Mouse (Mus musculus) lung, postnatal 0 days (tissue): Measurements from ENCODE around the gene Vars2.

ENCODE experiments used
- CTCF ChIP-seq: IDR thresholded peaks from 2 replicates; pipeline ENCODE4 v1.5.1; 2016; ENCODE audit warnings: antibody characterized with exemption, mild to moderate bottlenecking
- EP300 ChIP-seq: IDR thresholded peaks from 2 replicates; pipeline ENCODE4 v1.6.1; 2016; ENCODE audit warnings: antibody characterized with exemption, mild to moderate bottlenecking, control low read depth

DNA sequence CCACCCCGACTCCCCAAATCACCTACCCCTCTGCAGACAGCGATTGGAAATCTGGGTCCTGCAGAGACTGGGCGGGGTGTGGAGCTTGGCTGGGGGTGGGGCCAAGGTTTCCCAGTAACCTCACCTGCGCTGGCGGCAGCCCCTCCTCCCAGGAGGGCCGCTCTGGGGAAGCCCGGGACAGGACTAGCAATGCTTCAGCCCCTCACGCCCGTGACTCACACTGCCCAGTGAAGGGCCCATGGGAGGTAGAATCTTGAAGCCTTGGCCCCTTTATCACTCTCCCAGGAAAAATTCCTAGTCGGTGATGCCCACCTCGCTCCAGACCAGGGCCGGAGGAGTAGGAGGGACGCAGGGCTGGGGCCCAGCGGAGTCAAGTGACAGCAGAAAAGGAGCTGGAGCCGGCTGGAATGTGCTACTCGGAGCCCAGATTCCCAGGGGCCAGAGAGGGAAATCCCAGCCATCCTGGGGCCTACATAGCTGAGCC, 34.6 kb upstream of the Vars2 start:
- TF ChIP-seq CTCF (no peak), EP300 (no peak)
